Mouse (Mus musculus) forebrain, postnatal 0 days (tissue): ENCODE data around the gene Plxna2. TPM values are rescaled to one million over a fixed set of nuclear protein-coding genes. Genes with fewer than 3 reads are reported as not detected.

Experiments used
- ATAC-seq: fragments of 200-750 bp; cut with Nextera tagmentation; 2 replicates; pipeline ENCODE4 v1.8.0; 2017; ENCODE audit warnings: mild to moderate bottlenecking, moderate library complexity
- DNase-seq: peaks from one replicate; pipeline ENCODE4 v3.0.0-alpha.2; 2015
- H3K27ac ChIP-seq: fragments of 300-500 bp; sonication (generic); 2 replicates; pipeline ENCODE4 v1.5.1; 2014; ENCODE audit warnings: low read depth, mild to moderate bottlenecking, antibody characterized with exemption, low read length, moderate library complexity, mixed read lengths
- H3K27me3 ChIP-seq: fragments of 300-500 bp; sonication (generic); 2 replicates; pipeline ENCODE4 v1.6.1; 2014; ENCODE audit warnings: mild to moderate bottlenecking, low read length, mixed read lengths; ENCODE audit not compliant: insufficient read depth
- H3K36me3 ChIP-seq: fragments of 300-500 bp; sonication (generic); 2 replicates; pipeline ENCODE4 v1.6.1; 2014; ENCODE audit warnings: mild to moderate bottlenecking, moderate library complexity; ENCODE audit not compliant: insufficient read depth
- H3K4me1 ChIP-seq: fragments of 300-500 bp; sonication (generic); 2 replicates; pipeline ENCODE4 v1.6.1; 2014; ENCODE audit warnings: antibody characterized with exemption; ENCODE audit not compliant: insufficient read depth
- H3K4me2 ChIP-seq: fragments of 300-500 bp; sonication (generic); 2 replicates; pipeline ENCODE4 v1.6.1; 2014; ENCODE audit warnings: low read depth, mild to moderate bottlenecking, moderate library complexity
- H3K4me3 ChIP-seq: fragments of 300-500 bp; sonication (generic); 2 replicates; pipeline ENCODE4 v1.5.1; 2014; ENCODE audit warnings: low read depth, low read length, mixed read lengths
- H3K9ac ChIP-seq: fragments of 300-500 bp; sonication (generic); 2 replicates; pipeline ENCODE4 v1.6.1; 2014; ENCODE audit warnings: mild to moderate bottlenecking
- H3K9me3 ChIP-seq: fragments of 300-500 bp; sonication (generic); 2 replicates; pipeline ENCODE4 v1.6.1; 2016; ENCODE audit warnings: low read length
- CTCF ChIP-seq: sonication (generic); IDR thresholded peaks from 2 replicates; pipeline ENCODE4 v1.5.1; 2016; ENCODE audit warnings: antibody characterized with exemption, control low read depth, low read depth
- WGBS: fragments of 180-500 bp; shearing (Covaris S2); extraction: QIAGEN DNeasy Blood & Tissue Kit; methylation state at CpG from one replicate; pipeline ENCODE4 v1.1.7; 2014; 5-methylcytosine and 5-hydroxymethylcytosine counted together
- polyA plus RNA-seq: library from polyadenylated mRNA; unstranded; fragments of >200 nt; fragmentation: Nextera tagmentation; extraction: Ambion mirVana; gene quantifications from 2 replicates; pipeline ENCODE4 v1.2.1, GENCODE M21; 2015
- total RNA-seq: library from RNA; depleted of rRNA; stranded (reverse); fragments of >200 nt; gene quantifications from 2 replicates; pipeline ENCODE4 v1.2.3, GENCODE M21; 2014

Gene Plxna2
- total and polyA plus RNA-seq, 2 experiments from 2014 or later: 18.6 to 83.6 TPM

- TF ChIP-seq CTCF: no peak
- no peaks in the 10 kb centered on the region for H3K27me3 ChIP-seq
- whole genome bisulfite sequencing: 35% methylated on average over 3 of the region's 3 CpGs
- no peaks in the 10 kb centered on the region for H3K4me1 ChIP-seq
- ATAC-seq (no peak), DNase-seq (no peak)
- H3K27ac ChIP-seq: no peak overlapping the region
- no peak overlapping the region for H3K9ac ChIP-seq
- H3K4me3 ChIP-seq: no peak overlapping the region
- H3K36me3 ChIP-seq: peaks cover 72% of the 10 kb centered on the region
- H3K4me2 ChIP-seq: no peak overlapping the region
- H3K9me3 ChIP-seq: no peaks in the 10 kb centered on the region
Measured at GRCm38 (mm10) chr1:194782325-194782724, 164.3 kb downstream of the Plxna2 start.

DNA sequence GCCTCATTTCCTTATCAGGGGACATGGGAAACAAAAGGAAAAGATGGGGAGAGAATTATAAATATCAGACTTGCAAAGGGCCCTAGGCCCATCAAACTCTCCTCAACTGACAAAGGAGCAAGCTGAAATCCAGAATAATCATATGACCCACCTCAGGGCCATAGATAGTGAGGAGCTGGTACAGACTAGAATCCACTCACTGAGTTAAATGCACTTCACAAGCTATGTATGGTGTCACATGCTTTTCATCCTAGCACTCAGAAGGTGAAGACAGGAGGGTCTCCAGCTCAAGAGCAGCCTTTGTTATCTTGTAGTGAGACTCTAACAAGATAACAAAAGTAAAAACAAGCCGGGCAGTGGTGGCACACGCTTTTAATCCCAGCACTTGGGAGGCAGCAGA, 169.6 kb downstream of the Plxna2 start:
- no peak for TF ChIP-seq CTCF
- 87% methylated on average over 2 of the region's 2 CpGs for WGBS
- H3K9ac ChIP-seq: no peak overlapping the region
- H3K4me3 ChIP-seq: no peak overlapping the region
- no peaks in the 10 kb centered on the region for H3K27me3 ChIP-seq
- H3K4me1 ChIP-seq: no peaks in the 10 kb centered on the region
- no peak overlapping the region for H3K4me2 ChIP-seq
- H3K9me3 ChIP-seq: no peaks in the 10 kb centered on the region
- ATAC-seq (no peak), DNase-seq (no peak)
- peaks cover 82% of the 10 kb centered on the region for H3K36me3 ChIP-seq
- H3K27ac ChIP-seq: no peak overlapping the region

DNA sequence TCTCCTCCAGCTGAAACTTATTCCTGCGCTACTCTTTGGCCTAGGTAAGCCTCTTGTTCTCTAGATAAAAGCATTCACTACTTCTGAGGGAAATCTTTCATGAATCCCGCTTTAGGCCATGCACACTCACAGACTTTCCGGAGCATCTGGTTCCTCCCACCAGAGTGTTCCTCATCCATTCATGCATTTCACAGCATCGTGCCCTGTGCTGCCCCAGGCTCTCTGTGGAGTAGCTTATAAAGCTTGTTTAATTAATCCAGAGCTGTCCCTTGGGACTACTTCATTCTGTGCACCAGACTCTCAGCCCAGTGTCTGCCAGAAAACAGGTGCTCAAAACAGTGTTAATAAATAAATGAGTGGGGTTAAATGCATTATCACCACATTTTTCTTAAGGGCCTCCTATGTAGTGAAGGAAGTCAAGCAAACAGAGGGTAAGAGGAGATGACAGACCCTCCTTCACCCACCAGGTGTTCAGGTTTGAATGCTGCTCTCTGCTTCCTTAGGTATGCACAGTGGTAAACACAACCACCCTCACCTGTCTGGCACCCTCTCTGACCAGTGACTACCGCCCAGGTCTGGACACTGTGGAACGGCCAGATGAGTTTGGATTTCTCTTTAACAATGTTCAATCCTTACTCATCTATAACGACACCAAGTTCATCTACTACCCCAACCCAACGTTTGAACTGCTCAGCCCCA, 175.4 kb downstream of the Plxna2 start:
- H3K9ac ChIP-seq: no peak overlapping the region
- H3K4me1 ChIP-seq: no peaks in the 10 kb centered on the region
- H3K27ac ChIP-seq: no peak overlapping the region
- no peak for TF ChIP-seq CTCF
- ATAC-seq: no peak
- DNase-seq: no peak
- WGBS: 65% methylated on average over 8 of the region's 8 CpGs
- no peaks in the 10 kb centered on the region for H3K27me3 ChIP-seq
- no peak overlapping the region for H3K4me3 ChIP-seq
- peaks cover 96% of the 10 kb centered on the region for H3K36me3 ChIP-seq
- H3K9me3 ChIP-seq: no peaks in the 10 kb centered on the region
- H3K4me2 ChIP-seq: no peak overlapping the region

GRCm38 (mm10) chr1:194795316-194795715, 177.3 kb downstream of the Plxna2 start:
- Histone ChIP-seq H3K36me3 (peaks cover 96% of the 10 kb centered on the region), H3K9me3 (no peaks in the 10 kb centered on the region), H3K4me3 (no peak overlapping the region), H3K4me1 (no peaks in the 10 kb centered on the region), H3K9ac (no peak overlapping the region), H3K27me3 (no peaks in the 10 kb centered on the region), H3K4me2 (no peak overlapping the region), H3K27ac (no peak overlapping the region)
- no peak for ATAC-seq
- 76% methylated on average over 3 of the region's 3 CpGs for WGBS
- TF ChIP-seq CTCF: no peak
- DNase-seq: no peak

GRCm38 (mm10) chr1:194797843-194798242, 179.8 kb downstream of the Plxna2 start:
- Histone ChIP-seq H3K4me2 (no peak overlapping the region), H3K27ac (no peak overlapping the region), H3K4me3 (no peak overlapping the region), H3K36me3 (peaks cover 99% of the 10 kb centered on the region), H3K27me3 (no peaks in the 10 kb centered on the region), H3K9me3 (no peaks in the 10 kb centered on the region), H3K9ac (no peak overlapping the region), H3K4me1 (no peaks in the 10 kb centered on the region)
- WGBS: 96% methylated on average over 1 of the region's 1 CpGs
- no peak for TF ChIP-seq CTCF
- ATAC-seq (no peak), DNase-seq (no peak)

GRCm38 (mm10) chr1:194798511-194798910, 180.5 kb downstream of the Plxna2 start:
- no peaks in the 10 kb centered on the region for H3K27me3 ChIP-seq
- H3K4me2 ChIP-seq: no peak overlapping the region
- peak; percentile 71 for ATAC-seq
- H3K9ac ChIP-seq: no peak overlapping the region
- H3K36me3 ChIP-seq: peaks cover 99% of the 10 kb centered on the region
- no peak for DNase-seq
- H3K27ac ChIP-seq: no peak overlapping the region
- TF ChIP-seq CTCF: no peak
- no peaks in the 10 kb centered on the region for H3K4me1 ChIP-seq
- H3K9me3 ChIP-seq: no peaks in the 10 kb centered on the region
- no peak overlapping the region for H3K4me3 ChIP-seq

DNA sequence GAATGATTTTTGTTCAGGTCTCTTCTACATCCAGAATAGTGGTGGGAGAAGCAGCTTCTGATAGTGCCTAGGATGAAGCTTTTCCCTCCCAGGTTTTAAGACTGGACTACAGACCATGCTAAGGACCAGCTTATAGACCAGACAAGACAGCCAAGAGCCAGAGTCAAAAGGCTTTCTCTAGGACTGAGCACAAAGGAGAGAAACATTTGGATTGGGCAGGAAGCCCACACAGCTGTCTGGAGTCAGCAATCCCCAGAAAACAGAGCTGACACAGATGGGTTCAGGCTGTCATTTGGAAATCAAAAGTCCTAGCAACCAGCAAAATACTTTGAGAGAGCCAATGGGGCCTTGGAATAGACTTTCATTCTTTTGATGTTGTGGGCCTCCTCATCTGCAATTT, 190.2 kb downstream of the Plxna2 start:
- Histone ChIP-seq H3K9me3 (no peaks in the 10 kb centered on the region), H3K4me2 (no peak overlapping the region), H3K36me3 (peaks cover 88% of the 10 kb centered on the region), H3K27ac (no peak overlapping the region), H3K4me1 (no peaks in the 10 kb centered on the region), H3K9ac (no peak overlapping the region), H3K4me3 (no peak overlapping the region), H3K27me3 (no peaks in the 10 kb centered on the region)
- no peak for TF ChIP-seq CTCF
- ATAC-seq: peak; percentile 70
- DNase-seq: no peak
